Mouse (Mus musculus): ENCODE measurements around the gene Sec14l2. TPM values are rescaled to one million over a fixed set of nuclear protein-coding genes. Genes with fewer than 3 reads are reported as not detected.

The Sec14l2 gene
- total RNA-seq, 1 experiment from 2014 or later: 1.8 TPM

DNA sequence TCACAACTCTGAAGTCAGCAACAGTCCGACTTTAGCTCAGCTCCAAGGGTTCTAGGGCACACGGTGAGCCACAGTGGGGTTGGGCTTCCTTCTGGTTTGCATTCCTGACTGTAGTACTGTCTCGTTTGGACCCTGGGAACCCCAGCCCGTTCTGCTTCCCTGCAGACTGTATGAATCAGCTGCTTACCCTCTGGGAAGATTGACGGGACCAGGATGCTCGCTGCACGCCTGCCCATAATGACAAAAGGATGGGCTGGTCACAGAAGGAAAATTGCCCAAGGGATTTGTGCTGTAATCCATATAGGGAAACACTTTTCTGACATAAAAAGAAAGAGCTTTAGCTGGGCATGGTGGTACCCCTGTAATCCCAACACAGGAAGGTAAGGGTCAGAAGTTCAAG lies 24.4 kb downstream of the Sec14l2 start:
- no peak for DNase-seq

DNA sequence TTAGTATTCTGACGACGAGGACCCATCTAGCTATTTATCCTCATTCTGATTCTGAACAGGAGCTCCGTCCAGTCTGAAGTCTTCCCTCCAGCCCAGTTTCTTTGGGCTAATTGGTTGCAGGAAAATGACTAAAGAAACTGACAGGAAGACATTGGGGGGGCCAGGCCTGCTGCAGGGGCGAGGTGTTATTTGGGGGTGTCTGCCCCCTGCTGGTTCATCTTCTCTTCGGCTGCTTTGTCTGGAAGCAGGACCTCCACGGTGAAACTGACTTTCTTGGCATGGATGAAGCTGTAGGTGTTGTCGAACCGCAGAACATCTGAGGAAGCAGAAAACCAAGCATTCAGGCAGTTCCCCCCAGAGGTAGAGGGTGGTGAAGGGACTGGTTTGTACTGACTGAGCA lies 25.1 kb downstream of the Sec14l2 start:
- DNase-seq: no peak

DNA sequence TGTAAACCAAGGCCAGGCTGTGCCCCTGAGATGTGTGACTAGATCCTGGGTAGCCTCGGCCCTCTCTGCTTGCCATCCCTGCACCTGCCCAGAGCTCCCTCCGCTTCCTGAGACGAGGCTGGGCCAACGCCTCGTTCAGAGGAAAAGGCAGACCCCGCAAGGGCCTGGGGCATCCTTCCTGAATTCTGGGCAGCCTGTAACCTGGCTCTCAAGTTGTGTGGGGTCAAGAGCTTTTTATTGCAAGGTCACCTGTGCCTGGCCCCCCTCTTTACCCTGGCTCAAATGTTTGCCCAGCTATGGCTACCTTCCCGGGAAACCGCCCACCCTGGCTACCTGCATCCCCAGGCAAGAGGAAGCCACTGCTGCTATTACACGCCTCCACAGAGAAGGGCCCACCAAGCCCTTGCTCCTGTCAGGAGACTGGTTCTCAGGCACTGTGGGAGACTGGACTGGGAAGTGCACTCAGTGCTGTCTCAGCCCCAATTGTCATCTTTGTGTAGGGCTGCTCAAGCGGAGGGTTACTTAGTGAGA lies 26.1 kb downstream of the Sec14l2 start:
- DNase-seq: no peak

DNA sequence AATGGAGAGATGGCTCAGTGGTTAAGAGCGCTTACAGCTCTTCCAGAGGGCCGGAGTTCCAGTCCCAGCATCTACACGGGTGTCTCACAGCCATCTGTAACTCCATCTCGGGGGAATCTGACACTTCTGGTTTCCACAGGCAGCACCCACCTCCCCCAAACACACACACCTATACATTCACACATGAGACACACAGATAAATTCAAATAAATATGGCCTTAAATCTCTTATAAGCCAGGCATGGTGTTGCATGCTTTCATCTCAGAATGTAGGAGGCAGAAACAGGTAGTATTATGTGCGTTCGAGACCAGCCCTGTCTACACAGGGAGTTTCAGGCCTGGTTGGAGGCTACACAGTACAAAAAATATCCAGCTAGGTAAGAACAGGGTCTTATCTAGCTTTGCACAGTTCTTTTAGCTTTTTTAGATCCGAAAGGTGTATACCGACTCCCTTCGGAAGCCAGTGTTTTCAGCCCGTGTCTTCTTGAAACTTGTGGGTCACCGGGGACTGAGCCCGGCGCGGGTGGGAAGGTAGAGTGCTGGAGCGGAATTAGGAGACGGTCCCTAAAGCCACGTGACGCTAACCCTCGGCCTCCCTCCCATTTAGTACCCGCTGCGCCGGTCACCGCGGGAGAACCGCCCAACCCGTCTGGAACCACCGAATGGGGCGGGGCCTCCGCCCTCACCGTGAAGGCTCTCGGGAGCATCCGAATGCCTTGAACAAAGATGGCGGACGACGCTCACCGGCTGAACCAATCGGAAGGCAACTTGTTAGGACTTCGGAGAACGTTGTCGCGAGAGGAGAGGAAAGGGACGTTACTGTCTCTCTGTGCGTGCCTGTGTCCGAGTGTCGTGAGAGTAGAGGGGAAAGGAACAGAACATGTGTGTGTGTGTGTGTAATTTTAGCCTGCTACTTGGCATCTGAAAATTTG lies 26.9 kb downstream of the Sec14l2 start:
- peak; percentile 98 for DNase-seq

DNA sequence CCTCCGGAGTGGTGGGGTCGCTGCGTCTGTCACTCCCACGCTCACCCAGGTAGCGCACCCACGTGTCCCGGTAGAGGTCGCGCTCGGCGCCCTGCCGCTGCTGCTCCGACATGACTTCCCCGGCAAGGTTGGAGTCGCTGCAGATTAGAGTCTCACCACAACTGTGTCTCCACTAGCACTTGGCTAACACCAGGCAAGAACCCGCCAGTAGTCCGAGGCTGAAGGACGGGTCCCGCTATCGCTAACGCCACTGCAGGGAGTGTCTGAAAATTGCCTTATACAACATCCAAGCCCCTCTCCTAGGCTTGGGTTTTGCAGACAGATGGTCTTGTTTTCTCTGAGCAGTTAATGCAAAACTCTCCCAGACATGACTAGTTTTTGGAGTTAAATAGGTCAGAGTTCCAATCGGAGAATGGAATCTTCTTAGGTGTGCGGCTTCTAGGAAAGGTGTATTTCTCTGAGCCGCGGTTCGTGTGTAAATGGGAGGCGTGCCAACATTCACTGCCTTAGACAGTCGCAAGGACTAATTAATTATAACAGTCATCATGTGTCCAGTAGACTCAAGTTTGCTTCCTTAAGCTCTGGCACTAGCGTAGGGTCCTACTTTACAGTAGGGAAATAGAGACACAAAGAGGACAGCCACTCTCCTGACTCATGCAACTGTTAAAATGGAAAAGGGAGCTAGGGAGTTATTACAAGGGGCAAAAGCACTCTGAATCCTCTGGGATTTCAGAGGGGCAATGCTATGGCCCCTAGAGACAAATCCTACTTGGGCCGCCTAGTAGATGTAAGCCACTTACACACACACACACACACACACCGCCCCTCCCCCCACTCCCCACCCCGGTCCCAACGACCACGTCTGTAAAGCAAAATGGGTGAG lies 27.8 kb downstream of the Sec14l2 start, which contains the start of gene Mtfp1:
TSS of gene Mtfp1 (minus strand) at position 275 of the 883 bp plus-strand sequence.
- peak; percentile 62 for DNase-seq

DNA sequence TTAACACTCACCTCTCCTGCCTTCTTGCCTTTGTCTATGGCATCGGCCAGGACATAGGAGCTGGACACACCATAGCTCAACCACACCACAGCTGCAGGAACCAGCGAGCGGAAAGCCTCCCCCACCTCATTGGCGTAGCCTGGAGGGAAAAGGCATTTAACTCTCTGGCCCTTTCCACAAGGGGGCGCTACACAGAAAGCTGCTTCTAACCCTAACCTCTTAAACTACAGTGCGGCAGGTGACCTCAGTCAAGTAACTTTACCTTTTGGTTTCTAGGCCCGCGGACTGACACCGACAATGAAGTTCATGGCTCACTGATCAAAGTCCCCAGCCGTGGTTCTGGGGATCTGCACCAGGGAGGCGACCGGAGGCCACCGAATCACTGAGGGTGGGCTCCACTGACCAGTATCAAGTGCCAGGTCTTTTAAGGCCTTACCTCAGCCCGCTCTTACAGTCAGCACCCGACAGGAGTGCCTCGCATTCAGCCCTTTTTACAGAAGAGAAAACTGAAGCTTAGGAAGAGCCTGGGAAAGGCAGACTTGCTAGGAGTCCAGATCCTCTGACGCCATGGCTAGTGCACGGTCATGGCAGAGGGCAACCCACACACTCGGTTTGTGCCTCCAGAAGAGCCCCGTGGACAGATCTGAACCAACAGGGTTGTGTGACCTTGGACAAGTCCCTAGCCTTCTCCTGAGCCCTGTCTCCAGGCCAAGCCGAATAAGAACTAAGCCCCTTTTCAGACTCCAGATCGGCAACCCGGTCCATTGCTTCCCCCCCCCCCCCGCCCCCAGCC lies 28.6 kb downstream of the Sec14l2 start:
- peak; percentile 63 for DNase-seq

DNA sequence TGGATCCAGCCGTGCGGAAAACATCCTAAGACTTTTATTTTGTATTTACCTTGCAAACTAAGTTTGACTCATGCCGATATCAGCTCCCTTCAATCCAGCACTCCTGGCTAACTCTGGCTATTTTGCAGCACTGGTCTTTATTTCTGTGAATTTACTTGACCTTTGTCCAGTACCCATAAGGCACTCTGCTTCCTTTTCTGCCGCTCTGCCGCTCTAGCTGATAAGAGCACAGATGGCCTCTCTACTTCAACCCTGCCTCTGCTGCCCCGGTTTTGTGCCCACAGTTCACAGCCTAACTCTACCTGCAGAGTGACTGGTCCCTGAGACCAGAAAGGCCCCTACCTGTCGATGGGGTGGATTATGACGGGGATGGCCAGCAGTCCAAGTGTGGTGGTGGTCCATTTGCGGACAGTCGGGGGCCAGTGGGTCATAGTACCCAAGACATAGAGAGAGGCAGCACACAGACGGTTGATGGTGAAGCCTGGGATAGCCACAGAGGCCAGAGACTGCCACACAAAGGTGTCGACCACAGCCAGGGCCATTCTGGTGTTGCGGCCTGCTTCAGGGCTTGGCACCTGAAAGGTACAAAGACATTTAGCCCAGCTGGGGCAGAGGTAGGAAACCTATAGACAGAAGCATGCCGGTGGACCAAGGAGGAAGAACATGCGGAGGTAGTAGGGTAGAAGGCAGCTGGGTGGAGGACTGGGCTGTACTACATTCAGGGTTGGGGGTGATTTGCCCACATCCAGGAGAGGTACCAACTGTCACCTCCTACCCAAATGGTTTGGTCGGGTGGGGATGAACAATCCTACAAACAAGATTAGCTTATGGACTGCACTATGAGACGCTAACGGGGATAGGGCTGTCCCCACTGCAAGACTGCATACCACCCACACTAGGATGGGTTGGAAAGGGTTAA lies 29.5 kb downstream of the Sec14l2 start:
- no peak for DNase-seq

DNA sequence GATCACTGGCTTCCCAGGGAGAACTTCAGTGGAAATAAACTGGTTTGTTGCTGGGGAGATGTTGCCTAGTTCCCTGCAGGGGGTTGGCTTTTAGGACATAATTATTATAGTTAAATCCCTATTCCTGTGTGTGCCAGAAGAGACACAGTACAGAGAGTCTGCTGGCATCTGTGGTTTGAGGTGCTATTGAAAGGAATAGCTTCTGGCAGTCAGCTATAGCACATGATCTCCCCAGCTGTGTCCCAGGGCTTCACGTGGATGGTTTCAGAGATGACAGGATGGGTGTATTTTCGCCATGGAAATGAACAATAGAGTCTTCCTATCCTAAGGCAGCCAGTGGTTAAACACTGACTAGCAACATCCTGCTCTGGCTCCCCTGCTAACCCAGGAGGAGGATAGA lies 35.9 kb downstream of the Sec14l2 start:
- DNase-seq: no peak

DNA sequence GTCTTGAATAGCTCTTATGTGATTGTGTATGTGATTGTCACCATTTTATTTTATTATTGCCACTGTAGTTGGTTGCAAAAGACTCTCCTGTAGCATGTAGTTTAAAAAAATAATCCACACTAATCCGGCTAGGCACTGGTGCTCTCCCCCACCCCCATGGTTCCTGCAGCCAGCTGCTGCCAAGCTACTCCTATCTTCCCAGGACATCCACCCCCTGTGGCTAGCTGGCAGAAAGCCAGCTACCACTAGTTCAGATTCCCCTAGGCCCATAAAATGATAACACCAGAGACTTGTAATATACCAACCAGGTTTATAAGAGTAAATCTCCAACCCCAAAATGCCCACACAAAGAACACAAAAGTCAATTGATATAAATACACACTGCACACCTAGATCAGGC lies 37.0 kb downstream of the Sec14l2 start:
- DNase-seq: no peak

DNA sequence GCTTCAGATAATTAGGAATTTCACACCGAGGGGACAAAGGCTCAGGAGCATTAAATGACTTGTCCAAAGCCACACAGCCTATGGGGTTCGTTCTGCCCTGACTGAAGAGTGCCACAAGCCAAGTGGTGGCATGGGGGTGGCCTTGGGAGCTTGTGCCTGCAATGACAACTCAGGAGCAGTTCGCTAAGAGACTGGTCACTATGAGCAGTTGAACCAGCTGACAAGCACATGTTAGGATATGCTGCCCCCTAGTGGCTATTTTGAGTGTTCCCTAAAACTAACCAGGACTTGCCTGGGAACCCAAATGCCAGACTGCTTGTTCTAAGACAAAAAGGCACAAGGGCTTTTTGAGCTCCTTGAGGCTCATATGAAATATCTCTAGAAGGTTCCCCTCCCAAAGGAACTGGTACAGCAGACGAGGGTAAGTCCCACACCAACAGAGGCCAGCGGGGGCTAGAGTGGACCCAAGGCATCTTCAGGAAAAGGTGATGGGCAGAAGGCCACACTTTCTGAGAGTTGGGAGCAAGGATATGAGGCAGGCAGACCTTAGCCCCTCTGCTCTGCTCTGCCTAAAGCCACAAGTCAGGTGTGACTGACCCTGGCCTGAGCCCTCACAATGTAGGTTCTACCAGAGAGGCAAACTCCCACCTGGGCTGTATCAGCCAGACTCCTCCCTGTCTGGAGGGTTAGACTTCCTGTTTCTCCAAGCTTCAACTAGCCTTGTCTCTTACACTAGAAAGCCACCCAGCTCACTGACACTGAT lies 39.7 kb downstream of the Sec14l2 start:
- DNase-seq: peak; percentile 20

DNA sequence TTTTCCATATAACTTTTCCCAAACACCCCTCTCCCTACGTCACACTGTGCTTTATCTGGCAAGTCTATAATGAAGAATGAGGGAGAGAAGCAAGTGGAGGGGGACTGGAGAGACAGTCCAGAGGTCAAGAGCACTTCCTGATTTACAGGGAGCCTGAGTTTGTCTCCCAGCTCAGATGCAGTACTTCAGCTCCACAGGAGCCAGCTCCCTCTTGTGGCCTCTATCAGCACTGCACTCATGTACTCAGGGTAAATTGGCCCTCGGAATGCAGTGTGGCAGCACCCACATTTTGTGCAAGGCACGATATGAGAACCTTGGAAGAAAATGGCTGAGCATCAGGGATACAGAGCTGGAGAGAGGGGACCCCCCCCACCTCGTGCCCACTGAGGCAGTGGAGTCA lies 43.0 kb downstream of the Sec14l2 start:
- DNase-seq: peak; percentile 57

DNA sequence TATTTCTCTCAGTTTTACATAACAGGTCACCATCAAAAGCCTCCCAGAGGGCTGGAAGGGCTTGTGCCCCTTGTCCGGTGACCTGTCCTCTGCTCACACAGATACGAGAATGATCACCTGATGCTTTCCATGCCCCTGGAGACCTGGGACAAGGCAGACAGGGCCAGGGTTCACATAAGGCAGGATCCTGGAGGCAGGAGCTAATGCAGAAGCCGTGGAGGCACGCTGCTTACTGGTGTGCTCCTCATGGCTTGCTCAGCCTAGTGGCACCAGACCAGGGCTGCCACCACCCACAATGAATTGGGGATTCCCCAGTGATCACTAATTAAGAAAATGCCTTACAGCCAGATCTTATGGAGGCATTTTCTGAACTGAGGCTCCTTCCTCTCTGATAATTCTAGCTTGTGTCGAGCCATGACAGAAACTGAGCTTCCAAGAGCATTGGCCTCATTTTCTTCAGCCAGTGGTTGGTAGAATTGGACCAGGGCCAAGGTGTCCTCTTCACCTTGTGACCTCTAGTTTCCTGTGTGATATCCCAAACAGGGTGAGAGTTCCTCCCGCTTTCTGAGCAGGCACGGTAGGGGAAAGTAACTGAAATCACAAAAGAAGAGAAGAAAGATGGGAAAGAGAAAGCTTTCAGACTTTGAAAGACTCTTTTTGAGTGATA lies 44.8 kb downstream of the Sec14l2 start:
- DNase-seq: no peak

DNA sequence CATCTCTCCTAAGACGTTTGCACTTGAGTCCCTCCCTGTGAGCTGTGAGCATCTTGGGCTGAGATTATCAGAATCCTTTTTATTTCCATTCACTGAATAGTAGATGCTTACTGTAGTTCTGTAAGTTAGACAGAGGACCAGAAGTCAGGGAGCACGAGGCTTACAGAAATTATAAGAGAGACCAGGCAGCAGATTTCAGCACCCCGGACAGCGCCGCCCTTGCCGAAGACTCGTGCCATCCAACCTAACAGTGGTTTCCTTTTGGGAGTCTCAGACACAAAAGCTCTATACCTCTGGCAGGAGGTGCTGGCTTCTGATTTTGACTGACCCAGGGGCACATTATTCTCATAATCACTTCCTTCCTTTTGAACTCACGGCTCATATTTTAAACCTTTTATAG lies 46.6 kb downstream of the Sec14l2 start:
- DNase-seq: peak; percentile 70

DNA sequence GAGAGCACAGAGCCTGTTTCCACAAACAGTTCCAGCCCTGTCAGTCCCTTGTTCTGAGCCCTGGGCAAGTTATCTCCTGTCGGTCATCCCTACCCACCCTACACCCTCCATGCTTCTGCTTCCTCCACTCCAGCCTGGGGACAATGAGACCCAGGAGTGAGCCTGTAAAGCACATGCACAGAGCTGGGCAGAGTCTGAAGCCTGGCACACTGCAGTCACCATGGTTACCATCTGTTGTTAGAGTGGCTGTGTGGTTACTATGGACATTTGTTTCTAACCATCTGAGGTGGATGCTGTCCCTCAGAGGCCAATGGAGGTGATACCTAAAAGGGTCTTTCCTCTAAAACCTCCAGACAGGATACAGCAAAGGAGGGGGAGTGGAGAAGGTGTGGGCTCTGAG lies 53.6 kb downstream of the Sec14l2 start:
- no peak for DNase-seq

DNA sequence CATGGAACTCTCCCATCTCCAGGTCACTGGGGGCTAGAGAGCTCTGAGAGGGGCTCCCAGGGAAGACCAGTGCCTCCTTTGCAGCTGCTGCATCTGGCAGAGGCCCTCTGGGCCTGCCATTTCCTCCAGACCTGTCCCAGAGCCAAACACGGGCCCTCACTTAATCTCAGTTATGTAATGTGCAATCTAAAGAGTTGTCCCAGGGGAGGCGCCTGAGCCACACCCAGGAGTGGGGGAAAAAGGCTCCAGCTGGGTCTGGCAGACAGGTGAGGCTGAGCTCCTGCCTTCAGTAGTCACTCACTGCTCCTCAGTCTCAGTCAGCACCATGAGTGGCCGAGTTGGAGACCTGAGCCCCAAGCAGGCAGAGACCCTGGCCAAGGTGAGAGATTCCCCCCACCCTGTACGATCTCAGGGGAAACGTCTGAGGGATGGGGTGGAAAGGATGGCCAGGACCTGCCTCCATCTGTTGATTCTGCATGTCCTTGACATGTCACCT lies 58.5 kb downstream of the Sec14l2 start, which contains the start of gene Sec14l3:
TSS of gene Sec14l3 (plus strand) at position 215 of the 496 bp plus-strand sequence.
- DNase-seq: no peak

DNA sequence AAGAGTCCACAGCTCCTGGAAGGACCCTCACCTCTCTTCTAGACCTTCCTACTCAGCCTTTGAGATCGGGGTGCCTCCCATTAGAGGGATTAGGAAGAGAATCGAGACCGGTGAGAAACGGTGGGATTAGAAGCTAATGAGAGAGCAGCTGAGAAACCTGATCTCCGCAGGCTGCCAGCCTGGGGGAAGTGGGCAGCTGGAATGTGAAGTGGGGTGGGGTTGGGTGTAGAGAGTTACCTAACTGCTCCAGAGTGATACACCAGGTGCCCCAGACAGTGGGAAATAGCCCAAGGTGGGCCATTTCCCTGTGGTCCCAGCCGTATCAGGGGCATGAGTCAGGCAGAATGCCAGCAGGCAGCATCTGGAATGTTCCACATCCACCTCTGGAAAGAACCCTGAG lies 60.2 kb downstream of the Sec14l2 start:
- no peak for DNase-seq

DNA sequence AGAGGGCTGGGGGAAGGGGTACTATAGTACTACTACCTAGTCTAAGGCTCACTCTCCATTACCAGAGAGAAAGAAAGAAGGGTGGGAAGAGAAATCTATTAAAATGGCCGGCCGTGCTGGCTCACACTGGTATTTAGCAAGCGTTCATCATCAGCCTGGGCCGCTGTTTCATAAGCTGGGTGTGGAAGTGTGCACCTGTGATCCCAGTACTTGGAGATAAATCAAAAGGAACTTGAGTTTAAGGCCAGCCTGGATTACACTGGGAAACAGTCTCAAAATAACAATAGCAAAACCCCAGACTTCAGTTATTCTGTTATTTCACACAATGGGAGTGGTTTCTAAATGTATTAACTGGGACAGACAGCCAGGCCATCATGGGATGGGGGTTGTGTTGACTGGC lies 60.7 kb downstream of the Sec14l2 start:
- no peak for DNase-seq

DNA sequence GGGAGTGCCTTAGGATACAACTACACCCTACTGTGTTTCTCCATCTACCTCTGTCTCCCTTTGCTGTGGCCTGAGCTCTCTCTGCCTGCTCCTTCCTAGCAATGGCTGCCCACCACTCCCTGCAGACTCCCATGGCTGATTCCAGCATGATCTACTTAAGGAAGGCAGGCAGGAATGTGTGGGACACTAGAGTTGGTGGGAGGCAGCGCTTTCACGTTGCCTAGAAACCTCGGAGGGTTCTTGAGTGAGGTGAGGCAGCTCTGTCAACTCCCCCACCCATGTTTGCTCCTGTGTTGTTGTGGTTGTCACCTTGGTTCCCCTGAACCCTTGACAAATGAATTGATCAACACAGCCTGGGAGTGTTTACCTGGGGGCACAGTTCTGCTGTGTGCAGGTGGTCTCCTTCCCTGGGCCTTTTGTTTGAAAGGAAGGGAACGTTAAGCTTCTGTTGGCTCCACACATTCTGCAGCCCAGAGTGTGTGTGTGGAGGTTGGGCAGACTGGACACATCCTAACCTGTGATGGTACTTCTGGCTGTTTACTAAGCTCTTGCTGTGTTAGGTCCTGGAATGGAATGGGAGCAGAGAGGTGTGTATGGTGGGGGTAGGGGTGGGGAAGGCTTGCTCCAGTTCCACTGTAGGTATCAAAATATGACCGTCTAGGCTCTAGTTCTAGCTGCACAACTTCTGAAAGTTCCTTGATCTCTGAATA lies 62.2 kb downstream of the Sec14l2 start:
- no peak for DNase-seq

All from adrenal gland, postnatal 25 days (tissue).